Mouse (Mus musculus) CD4-positive helper T cell, adult 2 months (primary cell): Measurements from ENCODE around the gene Mknk1.

Experiments
- DNase-seq: peaks from one replicate; pipeline ENCODE4 v3.0.0-alpha.2; 2012; ENCODE audit warnings: low read depth, missing footprints, low spot score

Gene Mknk1

DNA sequence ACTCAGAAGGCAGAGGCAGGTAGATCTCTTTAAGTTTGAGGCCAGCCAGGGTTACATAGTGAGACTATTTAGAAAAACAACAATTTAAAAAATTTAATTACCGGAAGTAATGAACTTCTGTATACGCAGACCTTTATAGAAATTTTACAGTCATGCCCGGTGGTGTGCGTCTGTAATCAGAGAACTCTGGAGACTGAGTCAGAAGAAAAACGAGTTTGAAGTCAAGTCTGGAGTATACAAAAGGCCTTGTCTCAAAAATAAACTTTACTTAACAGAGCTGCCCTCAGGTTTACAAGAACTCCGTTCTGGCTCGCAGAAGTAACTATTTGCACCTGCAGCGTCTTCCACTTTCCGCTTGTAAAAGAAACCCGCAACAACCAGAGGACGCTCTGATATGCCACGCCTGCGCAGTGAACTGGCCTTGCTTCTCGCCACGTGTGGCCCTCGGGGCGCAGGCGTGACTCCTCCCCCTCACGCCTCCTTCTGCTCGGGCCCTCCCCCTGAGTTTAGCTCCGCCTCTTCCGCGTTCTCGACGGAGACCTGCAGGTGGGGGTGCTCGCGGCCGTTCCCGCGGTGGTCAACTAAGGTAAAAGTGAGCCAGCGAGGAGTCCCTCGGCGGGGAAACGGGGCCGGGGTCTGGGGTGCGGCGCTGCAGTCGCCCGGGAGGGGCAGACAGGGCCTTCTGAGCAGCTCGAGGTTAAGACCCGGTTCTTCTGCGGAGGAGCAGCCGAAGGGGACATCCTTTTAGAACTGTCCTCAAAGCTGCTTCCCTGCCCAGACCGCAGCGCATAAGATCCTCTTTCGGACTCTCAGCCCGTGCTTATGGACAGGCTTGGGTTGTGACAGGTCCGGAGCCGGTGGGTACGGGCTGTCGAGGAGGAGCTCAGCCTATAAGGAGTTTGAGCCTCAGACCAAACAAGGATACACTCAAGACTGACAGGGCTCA, at the start of gene Mknk1:
Mknk1 (plus strand) TSS at position 503 of the 946 bp plus-strand sequence.
- peak; percentile 96 for DNase-seq

DNA sequence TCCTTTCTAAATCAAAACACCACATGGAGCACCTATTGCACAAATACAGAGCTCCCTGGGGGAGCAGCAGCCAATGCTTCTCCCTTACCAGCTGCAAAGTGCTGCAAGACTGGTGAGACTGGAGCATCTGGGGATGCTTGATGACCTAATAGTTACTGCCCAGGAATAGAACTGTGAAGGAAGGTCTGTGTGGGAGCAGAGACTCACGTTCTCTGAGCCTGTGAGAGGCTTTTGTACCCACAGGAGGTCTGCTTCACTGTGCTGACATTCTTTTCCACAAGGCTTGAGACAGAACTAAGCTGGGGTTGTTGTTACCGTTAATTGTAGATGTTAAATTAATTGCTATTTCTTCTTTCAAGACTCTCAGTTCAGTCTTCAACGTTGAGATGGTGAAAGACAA, 48.1 kb upstream of the Mknk1 start:
- DNase-seq: no peak

DNA sequence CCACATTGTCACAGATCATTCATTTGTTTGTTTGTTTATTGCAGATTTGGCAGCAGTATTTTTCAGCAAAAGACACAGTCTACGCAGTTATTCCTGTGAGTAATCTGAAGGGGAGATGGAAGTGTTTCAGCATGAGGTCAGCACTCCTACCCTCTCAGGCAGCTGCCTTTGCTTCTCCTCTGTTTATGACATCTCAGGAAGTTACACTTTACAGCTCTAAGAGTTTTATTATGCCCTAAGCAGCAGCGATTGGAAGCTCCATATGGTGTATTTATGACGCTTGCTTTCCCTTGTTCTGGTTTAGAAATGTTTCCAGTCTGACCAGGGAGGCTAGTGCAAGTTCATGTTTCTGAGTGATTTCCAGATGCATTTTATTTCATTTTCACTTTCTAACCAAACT, 43.6 kb upstream of the Mknk1 start:
- no peak for DNase-seq

DNA sequence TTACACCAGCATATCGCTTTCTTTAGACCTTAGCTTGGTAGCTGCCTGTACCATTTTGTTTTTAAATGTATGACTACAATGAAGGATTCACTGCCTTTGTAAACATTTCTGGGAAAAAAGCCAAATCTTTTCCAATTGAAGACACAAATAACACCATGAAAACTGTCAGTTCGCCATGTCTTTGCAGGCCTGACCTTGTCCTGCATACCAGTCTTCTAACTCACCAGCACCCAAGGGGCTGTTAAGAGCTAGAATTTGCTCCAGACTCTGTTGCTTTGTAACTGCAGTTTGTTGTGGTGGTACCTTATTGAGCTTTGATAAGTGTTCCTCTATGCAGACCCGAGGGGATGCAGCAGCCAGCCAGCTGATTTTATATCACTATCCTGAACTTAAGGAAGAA, 39.0 kb upstream of the Mknk1 start:
- no peak for DNase-seq

DNA sequence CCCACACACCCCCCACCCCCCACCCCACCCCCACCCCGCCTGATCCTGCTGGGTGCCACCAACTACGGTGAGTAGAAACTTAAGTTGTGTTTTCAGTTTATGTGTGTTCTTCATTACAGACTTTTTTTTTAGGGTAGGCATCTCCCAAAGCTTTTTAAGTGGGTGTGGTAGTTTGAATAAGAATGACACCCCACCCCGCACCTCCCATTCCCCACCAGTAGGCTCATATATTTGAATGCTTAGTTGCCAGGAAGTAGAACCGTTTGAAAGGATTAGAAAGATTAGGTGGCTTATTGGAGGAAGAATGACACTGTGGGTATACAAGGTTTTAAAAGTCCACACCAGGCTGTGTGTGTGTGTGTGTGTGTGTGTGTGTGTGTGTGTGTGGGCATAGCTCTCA, 26.7 kb upstream of the Mknk1 start:
- DNase-seq: no peak

DNA sequence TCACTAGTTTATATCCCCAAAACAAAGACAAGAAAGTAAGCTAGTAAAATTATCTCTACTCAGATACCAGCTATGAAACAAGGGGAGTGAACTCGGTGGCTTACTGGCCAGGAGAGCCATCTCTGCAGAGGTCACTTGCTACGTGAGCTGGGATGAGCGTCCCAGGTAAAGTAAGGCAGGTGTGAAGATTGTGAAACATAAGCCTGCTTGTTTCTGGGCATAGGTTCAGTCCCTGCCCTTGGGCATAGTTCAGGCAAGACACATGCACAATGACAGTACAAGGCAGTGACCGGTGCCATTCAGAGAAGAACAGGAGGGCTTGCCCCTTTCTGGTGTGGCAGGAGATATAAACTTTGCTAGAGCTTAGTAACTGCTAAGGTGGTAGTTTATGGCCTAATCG, 23.4 kb upstream of the Mknk1 start:
- no peak for DNase-seq

DNA sequence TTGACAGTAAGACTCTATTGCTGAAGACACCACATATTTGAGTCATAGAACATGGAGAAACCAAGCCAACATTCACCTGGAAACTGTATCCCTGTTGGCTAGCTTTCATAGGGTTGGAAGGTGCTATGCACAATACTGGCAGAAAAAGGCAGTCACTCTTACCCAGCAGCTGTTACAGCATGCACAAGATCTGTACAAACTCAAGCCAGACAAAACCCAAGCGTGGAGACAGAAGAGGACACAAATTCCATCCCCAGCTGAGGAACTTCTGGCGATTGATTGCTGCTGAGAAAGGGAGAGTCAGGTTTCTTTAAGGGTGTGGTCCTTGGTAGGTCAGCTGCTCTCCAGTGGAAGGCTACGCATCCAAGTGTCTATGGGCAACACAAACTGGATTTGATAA, 18.8 kb upstream of the Mknk1 start:
- no peak for DNase-seq

DNA sequence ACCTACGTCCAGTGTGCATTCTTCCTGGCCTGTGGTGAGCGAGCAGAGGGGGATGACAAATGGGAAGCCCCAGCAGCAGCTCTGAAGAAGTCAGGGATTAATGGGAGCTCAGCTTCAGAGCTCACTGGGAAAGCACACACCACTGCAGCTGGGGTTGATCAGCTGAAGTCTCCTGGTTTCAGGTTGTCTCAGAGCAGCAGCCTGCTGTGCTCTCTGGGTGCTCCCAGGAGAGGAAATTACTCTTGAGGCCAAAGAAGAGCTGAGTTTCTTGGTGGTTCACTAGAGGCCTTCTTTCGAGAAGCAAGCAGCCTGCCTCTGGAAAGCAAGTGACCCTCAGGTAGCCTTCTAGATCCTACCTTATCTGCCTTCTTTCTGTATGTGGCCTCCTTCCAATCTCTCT, 18.1 kb upstream of the Mknk1 start:
- DNase-seq: no peak

DNA sequence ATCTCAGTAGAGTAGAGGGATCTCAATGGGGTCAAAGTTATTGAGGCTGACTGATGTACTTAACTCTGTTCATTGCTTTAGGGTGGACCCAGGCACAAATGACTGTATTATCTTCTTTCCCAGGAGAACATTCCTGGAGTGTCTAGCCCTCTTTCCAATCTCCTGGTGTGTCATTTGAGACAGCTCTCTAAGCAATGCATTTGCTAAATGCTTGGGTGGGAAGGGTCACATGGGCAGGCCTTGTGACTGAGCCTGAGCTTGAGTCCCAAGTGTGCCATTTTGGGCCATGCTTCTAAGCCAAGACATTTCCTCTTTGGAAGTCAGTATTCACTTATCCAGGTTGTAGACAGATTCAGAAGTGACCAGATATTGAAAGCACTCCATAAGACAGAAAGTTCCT, 17.6 kb upstream of the Mknk1 start:
- no peak for DNase-seq

DNA sequence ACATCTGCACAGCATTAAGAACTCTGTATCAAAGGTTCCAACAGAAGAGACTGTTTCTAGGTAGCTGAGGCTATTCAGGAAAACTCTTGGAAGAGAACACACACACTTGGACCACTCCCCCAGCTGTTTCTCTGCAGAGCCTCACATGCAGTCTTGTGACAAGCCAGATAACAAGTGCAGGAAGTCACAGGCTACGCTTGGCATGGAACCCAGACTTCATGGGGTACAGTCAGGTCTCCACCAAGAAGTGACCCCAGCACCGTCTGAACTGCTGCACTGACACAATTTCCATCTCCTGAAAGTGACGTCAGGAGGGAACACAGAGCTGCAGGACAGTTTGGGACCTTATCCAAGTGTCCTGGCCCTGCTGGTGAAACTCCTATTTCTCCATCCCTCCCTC, 17.1 kb upstream of the Mknk1 start:
- no peak for DNase-seq

DNA sequence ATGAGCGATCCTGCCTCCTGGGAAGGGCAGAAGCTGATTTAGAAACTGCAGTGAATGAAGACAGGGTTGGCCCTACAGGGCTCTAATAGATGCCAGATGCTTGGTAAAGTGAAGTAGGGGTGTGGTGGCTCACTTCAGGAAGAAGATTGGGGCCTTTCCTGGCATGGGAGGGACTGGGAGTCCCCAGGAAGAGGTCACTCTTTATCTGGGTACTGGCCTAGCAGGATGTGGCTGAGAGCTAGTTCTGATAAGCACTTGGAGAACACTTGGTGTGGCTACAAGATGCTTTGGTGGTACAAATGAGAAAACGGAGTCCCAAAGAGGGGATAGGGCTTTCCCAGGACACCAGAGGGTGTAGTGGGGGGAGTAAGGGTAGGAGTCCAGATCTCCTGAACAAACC, 14.8 kb upstream of the Mknk1 start:
- no peak for DNase-seq

DNA sequence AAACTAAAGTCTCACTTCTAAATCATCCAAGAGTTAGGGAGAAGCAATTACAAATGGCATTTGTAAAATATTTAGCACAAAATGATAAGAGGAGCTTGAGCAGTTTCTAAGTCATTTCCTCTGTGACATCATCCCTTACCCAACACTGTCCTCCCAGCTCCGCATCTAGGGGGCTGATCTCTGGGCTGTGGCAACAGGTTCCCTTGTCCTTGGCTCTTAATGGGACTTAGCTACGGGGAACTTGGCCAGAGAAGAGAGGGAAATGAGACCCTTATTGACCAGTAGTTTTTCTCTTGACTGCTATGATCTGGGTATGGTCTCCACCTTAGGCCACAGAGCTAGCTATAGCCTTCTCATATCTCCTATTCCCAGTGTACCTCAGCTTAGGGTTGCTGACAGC, 13.7 kb upstream of the Mknk1 start:
- no peak for DNase-seq

DNA sequence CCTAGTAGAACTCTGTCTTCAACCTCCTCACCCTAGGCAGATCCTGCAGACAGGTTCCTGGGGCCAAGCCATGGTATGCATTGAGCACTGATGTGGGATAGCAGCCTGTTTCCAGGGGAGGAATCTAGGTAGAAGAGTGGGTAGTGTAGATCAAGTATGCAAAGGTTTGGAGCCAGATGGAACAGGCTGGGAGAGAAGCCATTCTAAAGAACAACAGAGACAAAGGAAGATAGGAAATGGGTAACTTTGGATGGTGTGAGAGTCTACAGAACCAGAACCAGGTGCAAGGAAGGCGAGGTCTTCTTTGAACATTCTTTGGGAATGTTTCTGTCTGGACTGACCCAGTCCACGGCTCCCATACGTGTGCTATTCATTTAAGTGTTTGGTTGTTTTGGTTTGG, 11.9 kb upstream of the Mknk1 start:
- no peak for DNase-seq

DNA sequence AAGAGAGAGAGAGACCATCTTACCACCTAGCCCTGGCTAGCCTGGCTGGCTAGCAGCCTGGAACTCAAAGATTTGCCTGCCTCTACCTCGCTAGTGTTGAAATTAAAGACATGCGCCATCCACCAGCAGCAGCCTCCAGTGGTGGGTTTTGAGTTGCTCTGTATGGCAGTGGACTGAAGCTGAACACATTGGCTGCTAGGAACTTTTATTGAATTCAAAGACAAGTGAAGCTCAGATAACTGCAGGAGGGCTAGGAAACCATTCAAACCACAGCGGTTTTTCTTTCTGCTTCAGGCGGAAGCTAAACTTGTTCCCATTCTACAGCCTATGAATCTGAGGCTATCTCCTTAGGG, 11.5 kb upstream of the Mknk1 start:
- no peak for DNase-seq

DNA sequence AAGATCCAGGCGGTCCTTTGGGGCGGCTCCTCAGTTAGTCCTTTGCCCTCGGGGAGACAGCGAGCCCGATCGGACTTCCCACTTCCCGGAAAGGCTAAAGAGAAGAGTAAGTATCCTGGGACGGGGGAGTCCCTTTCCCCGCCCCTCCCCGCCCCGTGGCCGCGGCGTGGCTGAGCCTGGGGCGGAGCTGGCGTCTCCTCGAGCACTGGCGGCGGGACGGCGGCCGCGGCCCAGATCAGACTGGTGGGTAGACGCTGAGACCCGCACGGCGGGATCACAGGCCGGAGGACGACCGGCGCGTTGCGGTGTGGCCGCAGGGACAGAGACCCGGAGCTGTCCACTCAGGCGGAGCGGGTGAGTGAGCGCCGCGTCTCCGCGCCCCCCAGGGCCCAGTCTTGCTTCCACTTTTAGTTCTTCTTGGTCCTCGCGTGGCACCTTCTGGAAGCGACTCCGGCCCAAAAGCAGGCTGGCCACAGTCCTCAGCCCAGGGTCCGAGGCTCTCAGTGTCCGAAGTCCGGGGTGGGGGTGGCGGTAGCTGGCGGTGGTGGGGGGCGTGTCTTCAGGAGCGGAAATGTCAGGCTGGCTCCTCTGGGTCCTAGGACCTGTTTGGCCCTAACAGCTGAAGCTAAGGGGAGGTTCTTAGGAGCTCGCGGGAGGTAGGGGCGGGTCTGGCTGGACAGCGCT, 11.0 kb upstream of the Mknk1 start, which contains the start of gene Mob3c:
Mob3c (plus strand) TSS at position 205 of the 684 bp plus-strand sequence.
- peak; percentile 79 for DNase-seq

DNA sequence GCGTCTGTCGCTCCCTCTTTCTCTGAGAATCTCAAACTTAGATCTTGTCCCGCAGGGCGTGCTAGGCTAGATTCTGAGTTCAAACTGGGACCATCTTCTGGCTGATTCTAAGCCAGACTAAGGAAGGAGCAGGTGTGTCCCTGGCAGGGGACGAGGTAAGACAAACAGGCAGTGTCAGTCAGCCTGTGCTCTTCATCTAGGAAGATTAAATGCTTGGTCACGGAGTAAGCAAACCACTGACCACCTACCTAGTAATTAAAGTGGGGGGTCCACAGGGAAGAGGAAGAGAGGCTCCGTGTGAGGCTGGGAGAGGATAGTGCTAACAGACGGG, 10.5 kb upstream of the Mknk1 start:
- DNase-seq: no peak

DNA sequence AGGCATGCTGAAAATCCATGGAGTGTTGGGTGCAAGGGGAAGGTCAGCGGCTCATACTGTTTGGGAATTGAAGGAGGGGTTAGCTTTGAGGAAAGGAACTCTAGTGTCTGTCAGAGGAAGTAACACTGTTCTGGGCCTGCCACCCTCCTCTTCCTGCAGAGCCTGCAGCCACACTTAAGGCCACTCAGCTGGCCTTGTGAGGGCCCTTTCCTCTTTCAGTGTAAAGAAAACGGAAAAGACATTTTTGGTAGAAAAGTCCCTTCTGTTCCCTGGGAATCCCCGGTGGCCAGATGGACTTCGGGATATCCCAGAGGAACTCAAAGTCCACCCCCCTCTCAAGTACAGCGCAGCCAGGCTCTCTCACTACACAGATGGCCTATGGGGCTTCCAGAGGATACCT, 8.5 kb upstream of the Mknk1 start:
- DNase-seq: no peak

DNA sequence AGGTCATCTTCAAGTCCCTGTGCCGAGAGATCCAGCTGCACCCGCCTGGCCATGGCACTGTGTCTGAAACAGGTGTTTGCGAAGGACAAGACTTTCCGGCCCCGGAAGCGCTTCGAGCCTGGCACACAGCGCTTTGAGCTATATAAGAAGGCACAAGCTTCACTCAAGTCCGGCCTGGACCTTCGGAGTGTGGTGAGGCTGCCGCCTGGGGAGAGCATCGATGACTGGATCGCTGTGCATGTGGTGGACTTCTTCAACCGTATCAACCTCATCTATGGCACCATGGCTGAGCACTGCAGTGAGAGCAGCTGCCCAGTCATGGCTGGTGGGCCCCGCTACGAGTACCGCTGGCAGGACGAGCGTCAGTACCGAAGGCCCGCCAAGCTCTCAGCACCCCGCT, 7.8 kb upstream of the Mknk1 start:
- no peak for DNase-seq

DNA sequence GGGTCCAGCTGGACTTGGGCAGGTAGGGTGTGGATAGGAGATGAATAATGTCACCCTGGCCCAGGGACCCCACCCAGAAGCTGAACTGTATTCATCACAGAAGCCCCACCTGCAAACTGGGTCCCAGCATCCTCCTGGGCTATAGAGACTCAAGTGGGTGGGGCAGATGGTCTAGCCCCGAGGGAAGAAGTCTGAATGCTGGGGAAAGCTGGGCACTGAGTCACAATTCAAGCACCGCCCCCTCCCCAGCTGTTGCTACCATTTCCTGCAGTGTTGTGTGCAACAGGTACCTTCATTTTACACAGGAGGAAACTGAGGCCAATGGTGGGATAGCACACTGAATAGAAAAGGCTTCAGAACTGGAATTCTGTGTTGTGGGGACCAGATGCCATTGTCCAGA, 7.0 kb upstream of the Mknk1 start:
- DNase-seq: no peak

DNA sequence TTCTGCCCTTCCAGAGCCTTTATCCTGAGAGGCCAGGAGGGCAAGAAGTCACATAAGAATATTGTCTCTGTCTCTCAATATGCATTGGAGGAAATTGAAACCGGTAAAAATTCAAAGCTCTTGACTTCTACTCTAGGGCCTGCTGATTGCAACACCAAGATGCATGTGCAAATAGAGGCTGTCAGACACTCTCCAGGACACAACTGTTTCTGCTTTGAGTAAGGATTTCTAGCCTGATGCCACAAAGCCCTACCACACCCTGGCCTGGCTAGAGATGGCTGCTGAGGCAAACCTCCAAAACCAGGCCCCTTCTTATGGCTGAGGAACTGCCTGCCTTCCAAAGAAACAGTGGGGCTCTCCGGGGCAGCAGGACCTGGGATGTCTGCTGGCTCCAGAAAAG, 3.4 kb upstream of the Mknk1 start:
- no peak for DNase-seq

DNA sequence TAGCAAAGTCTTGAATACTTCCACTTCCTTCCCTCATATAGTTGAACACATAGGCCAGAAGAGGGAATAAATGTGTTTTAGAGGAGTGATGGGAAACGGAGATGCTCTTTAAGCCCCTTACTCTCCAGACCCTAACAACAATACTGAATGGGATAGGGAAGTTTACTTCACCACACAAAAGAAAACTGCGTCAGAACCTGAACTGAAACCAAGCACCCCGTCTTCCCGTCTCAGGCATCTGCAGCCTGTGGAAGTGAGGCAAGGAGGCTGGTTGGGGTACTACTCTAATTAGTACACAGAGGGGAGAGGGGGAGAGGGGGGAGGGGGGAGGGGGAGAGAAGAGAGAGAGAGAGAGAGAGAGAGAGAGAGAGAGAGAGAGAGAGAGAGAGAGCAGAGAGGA, 802 bp upstream of the Mknk1 start:
- peak; percentile 23 for DNase-seq

DNA sequence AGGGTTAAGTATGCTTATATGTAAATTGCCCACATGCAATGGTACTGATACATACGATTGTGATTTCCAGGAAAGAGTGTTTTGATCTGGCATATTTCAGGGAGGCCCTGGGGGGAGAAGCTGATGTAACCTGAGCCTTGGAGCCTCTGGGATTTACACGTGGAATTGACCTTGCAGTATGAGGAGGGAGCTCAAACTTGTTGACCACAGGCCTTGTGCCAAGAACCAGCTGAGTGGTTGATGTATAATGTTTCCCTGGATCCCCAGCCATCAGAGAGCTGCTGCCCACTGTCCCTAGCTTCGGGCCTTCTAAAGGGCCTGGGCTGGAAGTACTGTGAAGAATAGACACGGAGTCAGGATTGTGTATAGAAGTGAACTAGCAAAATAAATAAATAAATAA, 958 bp downstream of the Mknk1 start:
- DNase-seq: no peak

DNA sequence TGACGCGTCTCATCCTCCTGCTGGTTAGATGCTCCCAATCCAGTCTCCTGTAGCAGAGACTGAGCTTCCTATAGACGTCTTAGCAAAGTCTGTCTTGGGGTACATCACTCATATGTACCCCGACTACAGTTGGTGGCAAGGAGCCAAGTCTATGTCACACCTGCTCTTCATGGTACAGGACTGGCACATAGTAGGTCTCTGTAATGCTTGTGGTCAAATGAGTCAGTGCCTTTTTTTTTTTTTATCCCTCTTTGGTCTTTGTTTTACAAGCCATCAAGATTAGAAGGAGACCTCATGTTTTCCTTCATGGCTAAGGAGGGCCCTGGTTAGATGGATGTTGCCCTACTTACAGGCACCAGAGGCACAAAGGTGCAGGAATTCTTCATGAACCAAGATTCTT, 1.8 kb downstream of the Mknk1 start:
- DNase-seq: no peak
